Mouse (Mus musculus) midbrain, embryonic 11.5 days (tissue): ENCODE measurements around the gene Tmem240. TPM values are rescaled to one million over a fixed set of nuclear protein-coding genes. Genes with fewer than 3 reads are reported as not detected.
A peak's percentile ranks its signal among the peaks of the same experiment; 100 is the strongest.

Experiments used
- ATAC-seq: fragments of 200-750 bp; cut with Nextera tagmentation; 2 replicates; pipeline ENCODE4 v1.8.0; 2017; ENCODE audit warnings: moderate TSS enrichment, moderate library complexity; ENCODE audit not compliant: low FRiP score
- DNase-seq: peaks from one replicate; pipeline ENCODE4 v3.0.0; 2015; ENCODE audit warnings: low spot score; ENCODE audit errors: missing footprints
- H3K27ac ChIP-seq: fragments of 300-500 bp; sonication (generic); 2 replicates; pipeline ENCODE4 v1.5.1; 2014; ENCODE audit warnings: low read depth, low read length
- H3K27me3 ChIP-seq: fragments of 300-500 bp; sonication (generic); 2 replicates; pipeline ENCODE4 v1.6.1; 2014; ENCODE audit warnings: mild to moderate bottlenecking, low read length, moderate library complexity, mixed read lengths; ENCODE audit not compliant: control insufficient read depth, insufficient read depth
- H3K36me3 ChIP-seq: fragments of 300-500 bp; sonication (generic); 2 replicates; pipeline ENCODE4 v1.6.1; 2014; ENCODE audit warnings: mild to moderate bottlenecking, low read length, moderate library complexity, mixed read lengths; ENCODE audit not compliant: control insufficient read depth, insufficient read depth
- H3K4me1 ChIP-seq: fragments of 300-500 bp; sonication (generic); 2 replicates; pipeline ENCODE4 v1.6.1; 2014; ENCODE audit warnings: low read length; ENCODE audit not compliant: control insufficient read depth, insufficient read depth
- H3K4me2 ChIP-seq: fragments of 300-500 bp; sonication (generic); 2 replicates; pipeline ENCODE4 v1.6.1; 2014; ENCODE audit warnings: mild to moderate bottlenecking, moderate library complexity
- H3K4me3 ChIP-seq: fragments of 300-500 bp; sonication (generic); 2 replicates; pipeline ENCODE4 v1.5.1; 2014; ENCODE audit warnings: low read depth, low read length
- H3K9ac ChIP-seq: fragments of 300-500 bp; sonication (generic); 2 replicates; pipeline ENCODE4 v1.6.1; 2014; ENCODE audit warnings: low read length
- H3K9me3 ChIP-seq: fragments of 300-500 bp; sonication (generic); 2 replicates; pipeline ENCODE4 v1.6.1; 2016; ENCODE audit warnings: low read length; ENCODE audit not compliant: control insufficient read depth
- WGBS: fragments of 180-500 bp; shearing (Covaris S2); extraction: QIAGEN DNeasy Blood & Tissue Kit; methylation state at CpG from one replicate; pipeline ENCODE4 v1.1.7; 2014; 5-methylcytosine and 5-hydroxymethylcytosine counted together
- polyA plus RNA-seq: library from polyadenylated mRNA; unstranded; fragments of >200 nt; fragmentation: Nextera tagmentation; extraction: Ambion mirVana; gene quantifications from 2 replicates; pipeline ENCODE4 v1.2.1, GENCODE M21; 2014

Tmem240 gene
- polyA plus RNA-seq, 1 experiment from 2014 or later: 0.96 TPM

DNA sequence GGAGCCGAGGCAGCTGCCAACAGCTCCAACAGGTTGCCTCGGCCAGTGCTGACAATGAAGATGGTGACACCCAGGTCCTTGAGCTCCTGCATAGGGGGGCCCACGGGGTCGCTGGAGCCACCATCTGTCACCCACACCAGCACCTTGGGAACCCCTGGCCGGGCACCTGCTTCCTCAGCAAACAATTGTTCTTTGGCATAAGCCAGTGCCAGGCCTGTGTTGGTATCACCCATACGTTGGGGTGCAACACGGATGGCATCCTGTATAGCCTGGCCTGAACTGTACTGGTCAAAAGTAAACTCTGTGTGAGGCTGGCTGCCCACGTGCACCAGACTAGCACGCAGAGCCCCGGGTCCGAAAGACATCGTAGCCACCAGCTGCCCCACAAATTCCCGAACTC lies 38.2 kb downstream of the Tmem240 start:
- Histone ChIP-seq H3K27me3 (peaks cover 21% of the 10 kb centered on the region), H3K9ac (no peak overlapping the region), H3K36me3 (no peaks in the 10 kb centered on the region), H3K4me2 (no peak overlapping the region), H3K4me3 (no peak overlapping the region), H3K4me1 (peaks cover 12% of the 10 kb centered on the region), H3K9me3 (no peaks in the 10 kb centered on the region), H3K27ac (no peak overlapping the region)
- ATAC-seq: no peak
- DNase-seq: no peak
- 90% methylated on average over 13 of the region's 13 CpGs for WGBS

GRCm38 (mm10) chr4:155773335-155774078 lies 38.9 kb downstream of the Tmem240 start:
- no peak overlapping the region for H3K27ac ChIP-seq
- ATAC-seq (no peak), DNase-seq (no peak)
- peaks cover 21% of the 10 kb centered on the region for H3K27me3 ChIP-seq
- peaks cover 12% of the 10 kb centered on the region for H3K4me1 ChIP-seq
- H3K36me3 ChIP-seq: no peaks in the 10 kb centered on the region
- peak overlapping the region; percentile 51 for H3K4me2 ChIP-seq
- 37% methylated on average over 5 of the region's 5 CpGs for WGBS
- H3K9me3 ChIP-seq: no peaks in the 10 kb centered on the region
- peak overlapping the region; percentile 33; the same call in 1 of the 2 replicates for H3K4me3 ChIP-seq
- H3K9ac ChIP-seq: no peak overlapping the region

GRCm38 (mm10) chr4:155774280-155774754 lies 39.7 kb downstream of the Tmem240 start, which contains the start of gene Vwa1:
TSS of gene Vwa1 (minus strand) at chr4:155774698.
- ATAC-seq (peak; percentile 41), DNase-seq (peak; percentile 95)
- Histone ChIP-seq H3K4me2 (peak within 1 kb of the TSS; percentile 51), H3K27ac (no peak within 1 kb of the TSS), H3K36me3 (no peaks in the 10 kb centered on the region), H3K4me1 (peaks cover 12% of the 10 kb centered on the region), H3K4me3 (peak within 1 kb of the TSS; percentile 33), H3K27me3 (peaks cover 21% of the 10 kb centered on the region), H3K9me3 (no peaks in the 10 kb centered on the region), H3K9ac (peak within 1 kb of the TSS; percentile 42)
- WGBS: 4% methylated on average over 35 of the region's 35 CpGs

GRCm38 (mm10) chr4:155774971-155775740 lies 40.6 kb downstream of the Tmem240 start:
- no peak overlapping the region for H3K4me3 ChIP-seq
- H3K9me3 ChIP-seq: no peaks in the 10 kb centered on the region
- peak overlapping the region; percentile 51; the same call in 1 of the 2 replicates for H3K4me2 ChIP-seq
- no peaks in the 10 kb centered on the region for H3K36me3 ChIP-seq
- no peak overlapping the region for H3K27ac ChIP-seq
- no peak for DNase-seq
- peaks cover 21% of the 10 kb centered on the region for H3K27me3 ChIP-seq
- no peak for ATAC-seq
- peak overlapping the region; percentile 42; the same call in 1 of the 2 replicates for H3K9ac ChIP-seq
- H3K4me1 ChIP-seq: peaks cover 10% of the 10 kb centered on the region
- WGBS: 63% methylated on average over 9 of the region's 9 CpGs

GRCm38 (mm10) chr4:155775855-155776254 lies 41.3 kb downstream of the Tmem240 start:
- DNase-seq: no peak
- WGBS: 73% methylated on average over 3 of the region's 3 CpGs
- Histone ChIP-seq H3K9ac (no peak overlapping the region), H3K27me3 (peaks cover 21% of the 10 kb centered on the region), H3K4me3 (no peak overlapping the region), H3K4me1 (peaks cover 7% of the 10 kb centered on the region; the same call in 1 of the 2 replicates), H3K36me3 (no peaks in the 10 kb centered on the region), H3K9me3 (no peaks in the 10 kb centered on the region), H3K27ac (no peak overlapping the region; the same call in 1 of the 2 replicates), H3K4me2 (no peak overlapping the region)
- no peak for ATAC-seq

- Histone ChIP-seq H3K4me1 (peaks cover 7% of the 10 kb centered on the region; the same call in 1 of the 2 replicates), H3K9ac (no peak overlapping the region), H3K9me3 (no peaks in the 10 kb centered on the region), H3K27ac (no peak overlapping the region), H3K4me3 (no peak overlapping the region), H3K27me3 (peaks cover 21% of the 10 kb centered on the region), H3K36me3 (no peaks in the 10 kb centered on the region), H3K4me2 (no peak overlapping the region)
- DNase-seq (no peak), ATAC-seq (no peak)
- 30% methylated on average over 2 of the region's 2 CpGs for WGBS
These were observed 42.2 kb downstream of the Tmem240 start for GRCm38 (mm10) chr4:155776704-155777335.

- H3K9ac ChIP-seq: no peak overlapping the region
- peaks cover 21% of the 10 kb centered on the region for H3K27me3 ChIP-seq
- H3K4me1 ChIP-seq: peaks cover 7% of the 10 kb centered on the region; the same call in 1 of the 2 replicates
- 90% methylated on average over 2 of the region's 2 CpGs for WGBS
- ATAC-seq (no peak), DNase-seq (no peak)
- no peaks in the 10 kb centered on the region for H3K36me3 ChIP-seq
- H3K4me3 ChIP-seq: no peak overlapping the region
- no peaks in the 10 kb centered on the region for H3K9me3 ChIP-seq
- no peak overlapping the region for H3K4me2 ChIP-seq
- H3K27ac ChIP-seq: no peak overlapping the region
These were observed 43.2 kb downstream of the Tmem240 start for GRCm38 (mm10) chr4:155777816-155778215.

DNA sequence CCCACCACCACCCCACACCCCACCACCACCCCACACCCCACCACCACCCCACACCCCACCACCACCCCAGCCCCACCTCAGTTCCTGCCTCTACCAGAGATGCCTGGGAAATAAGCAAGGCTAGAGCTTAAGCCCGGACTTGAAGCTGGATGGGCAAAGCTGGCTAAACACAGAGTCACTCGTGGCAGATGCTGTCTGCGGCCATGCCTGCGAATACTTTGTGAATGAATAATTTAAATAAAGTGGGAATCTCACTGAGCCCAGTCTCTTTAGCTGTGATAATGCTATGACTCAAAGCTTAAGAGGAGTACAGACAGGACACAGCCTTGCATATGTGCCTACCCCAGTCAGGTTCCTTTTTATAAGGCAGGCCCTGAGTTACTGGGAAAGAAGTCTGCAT lies 44.9 kb downstream of the Tmem240 start:
- Histone ChIP-seq H3K4me1 (peaks cover 7% of the 10 kb centered on the region; the same call in 1 of the 2 replicates), H3K9ac (no peak overlapping the region), H3K27ac (no peak overlapping the region), H3K27me3 (peaks cover 6% of the 10 kb centered on the region; the same call in 1 of the 2 replicates), H3K4me3 (no peak overlapping the region), H3K4me2 (no peak overlapping the region), H3K9me3 (no peaks in the 10 kb centered on the region), H3K36me3 (no peaks in the 10 kb centered on the region)
- no peak for DNase-seq
- no peak for ATAC-seq
- 87% methylated on average over 4 of the region's 4 CpGs for WGBS
